Mouse (Mus musculus): ENCODE measurements at regions not wholly inside any gene's neighbourhood (a gene's known extent, or its start where the extent isn't known, plus 50 kb on each side); places are given as distances from the start of the nearest gene placed in this dataset.

- TF ChIP-seq CTCF (IDR thresholded peaks at IDR 0.05) = no peak
- no peak for TF ChIP-seq POLR2A (IDR thresholded peaks at IDR 0.05; ENCODE audit: insufficient read depth, low read depth, low read length)
- no peak for TF ChIP-seq EP300 (IDR thresholded peaks at IDR 0.05; ENCODE audit: insufficient read depth, low read depth, low read length)
Observed at GRCm38 (mm10) chr1:47094498-47094897, 201.8 kb upstream of the Slc39a10 start.
